Mouse (Mus musculus): ENCODE results near the gene Rdh19. TPM values are rescaled to one million over a fixed set of nuclear protein-coding genes. Genes with fewer than 3 reads are reported as not detected.

Gene Rdh19
- polyA plus RNA-seq, 1 experiment from 2014 or later, result not detected

- H3K9ac ChIP-seq (replicated peaks; ENCODE audit: low read depth, low read length), result no peak overlapping the region
- WGBS, result 40% methylated on average over 2 of the region's 2 CpGs
- H3K9me3 ChIP-seq (ENCODE audit: control insufficient read depth, low read length), result no peaks in the 10 kb centered on the region
- H3K4me2 ChIP-seq (ENCODE audit: low read depth, low read length), result no peak overlapping the region
- no peaks in the 10 kb centered on the region for H3K4me1 ChIP-seq (ENCODE audit: control insufficient read depth, insufficient read depth, low read length)
- no peaks in the 10 kb centered on the region for H3K36me3 ChIP-seq (ENCODE audit: control insufficient read depth, insufficient read depth, low read length)
- no peak overlapping the region for H3K4me3 ChIP-seq (ENCODE audit: low read depth, low read length)
- no peak overlapping the region for H3K27ac ChIP-seq (ENCODE audit: low read depth, low read length)
- no peak for ATAC-seq (ENCODE audit: low read depth)
- no peaks in the 10 kb centered on the region for H3K27me3 ChIP-seq (ENCODE audit: control insufficient read depth, insufficient read depth, low read length)
These were observed 56.4 kb downstream of the Rdh19 start for GRCm38 (mm10) chr10:127906138-127906537.

GRCm38 (mm10) chr10:127907386-127907951, 57.7 kb downstream of the Rdh19 start:
- Histone ChIP-seq H3K4me3 (ENCODE audit: low read depth, low read length) (no peak overlapping the region), H3K9ac (replicated peaks; ENCODE audit: low read depth, low read length) (no peak overlapping the region), H3K4me2 (ENCODE audit: low read depth, low read length) (no peak overlapping the region), H3K27me3 (ENCODE audit: control insufficient read depth, insufficient read depth, low read length) (no peaks in the 10 kb centered on the region), H3K9me3 (ENCODE audit: control insufficient read depth, low read length) (no peaks in the 10 kb centered on the region), H3K27ac (ENCODE audit: low read depth, low read length) (no peak overlapping the region), H3K4me1 (ENCODE audit: control insufficient read depth, insufficient read depth, low read length) (no peaks in the 10 kb centered on the region), H3K36me3 (ENCODE audit: control insufficient read depth, insufficient read depth, low read length) (no peaks in the 10 kb centered on the region)
- no peak for ATAC-seq (ENCODE audit: low read depth)

Other genes with a start within 250 kb of the Rdh19 start
- gene Lrp1, start 228.8 kb upstream of the Rdh19 start, polyA plus RNA-seq (2014; fragmentation: Nextera tagmentation; extraction: Ambion mirVana), result 110 and 125 TPM in 2 replicates
- 1.8 and 5.3 TPM in 2 replicates for gene Stat6, start 206.9 kb upstream of the Rdh19 start, polyA plus RNA-seq (2014; fragmentation: Nextera tagmentation; extraction: Ambion mirVana)
- gene Nemp1, start 183.0 kb upstream of the Rdh19 start, polyA plus RNA-seq (2014; fragmentation: Nextera tagmentation; extraction: Ambion mirVana), result 3.0 and 3.4 TPM in 2 replicates
- gene Nab2, start 181.4 kb upstream of the Rdh19 start, polyA plus RNA-seq (2014; fragmentation: Nextera tagmentation; extraction: Ambion mirVana), result 0.79 and 2.2 TPM in 2 replicates
- 0.28 and 1.1 TPM in 2 replicates for gene Myo1a, start 144.8 kb upstream of the Rdh19 start, polyA plus RNA-seq (2014; fragmentation: Nextera tagmentation; extraction: Ambion mirVana)
- 0.32 TPM in 1 of 2 replicates, not detected in the other for gene Tac2, start 125.5 kb upstream of the Rdh19 start, polyA plus RNA-seq (2014; fragmentation: Nextera tagmentation; extraction: Ambion mirVana)
- gene Zbtb39, start 110.4 kb upstream of the Rdh19 start, polyA plus RNA-seq (2014; fragmentation: Nextera tagmentation; extraction: Ambion mirVana), result 4.8 TPM in 2 replicates
- gene Gpr182, start 98.2 kb upstream of the Rdh19 start, polyA plus RNA-seq (2014; fragmentation: Nextera tagmentation; extraction: Ambion mirVana), result 0.13 and 0.33 TPM in 2 replicates
- not detected in 2 replicates for gene Rdh1, start 90.2 kb upstream of the Rdh19 start, polyA plus RNA-seq (2014; fragmentation: Nextera tagmentation; extraction: Ambion mirVana)
- gene Rdh16f1, start 90.1 kb upstream of the Rdh19 start, polyA plus RNA-seq (2014; fragmentation: Nextera tagmentation; extraction: Ambion mirVana), result 0.25 TPM in 1 of 2 replicates, not detected in the other
- 0.22 TPM in 1 of 2 replicates, not detected in the other for gene Rdh9, start 73.5 kb upstream of the Rdh19 start, polyA plus RNA-seq (2014; fragmentation: Nextera tagmentation; extraction: Ambion mirVana)
- gene Rdh16, start 48.8 kb upstream of the Rdh19 start, polyA plus RNA-seq (2014; fragmentation: Nextera tagmentation; extraction: Ambion mirVana), result not detected in 2 replicates
- gene Rdh16f2, start 16.5 kb downstream of the Rdh19 start, polyA plus RNA-seq (2014; fragmentation: Nextera tagmentation; extraction: Ambion mirVana), result not detected in 2 replicates
- gene Rdh7, start 38.9 kb downstream of the Rdh19 start, polyA plus RNA-seq (2014; fragmentation: Nextera tagmentation; extraction: Ambion mirVana), result not detected in 2 replicates
- not detected in 2 replicates for gene Sdr9c7, start 48.6 kb downstream of the Rdh19 start, polyA plus RNA-seq (2014; fragmentation: Nextera tagmentation; extraction: Ambion mirVana)
- not detected in 2 replicates for gene Hsd17b6, start 157.7 kb downstream of the Rdh19 start, polyA plus RNA-seq (2014; fragmentation: Nextera tagmentation; extraction: Ambion mirVana)
- 32.5 and 38.7 TPM in 2 replicates for gene Prim1, start 165.2 kb downstream of the Rdh19 start, polyA plus RNA-seq (2014; fragmentation: Nextera tagmentation; extraction: Ambion mirVana)
- gene Naca, start 185.6 kb downstream of the Rdh19 start, polyA plus RNA-seq (2014; fragmentation: Nextera tagmentation; extraction: Ambion mirVana), result 537 and 552 TPM in 2 replicates
- 381 and 396 TPM in 2 replicates for gene Ptges3, start 209.0 kb downstream of the Rdh19 start, polyA plus RNA-seq (2014; fragmentation: Nextera tagmentation; extraction: Ambion mirVana)
- gene Atp5b, start 233.3 kb downstream of the Rdh19 start, polyA plus RNA-seq (2014; fragmentation: Nextera tagmentation; extraction: Ambion mirVana), result 2,213 and 2,273 TPM in 2 replicates
- 15.8 and 20.9 TPM in 2 replicates for gene Baz2a, start 241.6 kb downstream of the Rdh19 start, polyA plus RNA-seq (2014; fragmentation: Nextera tagmentation; extraction: Ambion mirVana)